Mouse (Mus musculus) left cerebral cortex, adult 11 months (tissue): ENCODE results near the gene Atrnl1.

Source experiments
- DNase-seq: peaks from one replicate; pipeline ENCODE4 v3.0.0; 2022; ENCODE audit warnings: low spot score

Atrnl1 gene

DNA sequence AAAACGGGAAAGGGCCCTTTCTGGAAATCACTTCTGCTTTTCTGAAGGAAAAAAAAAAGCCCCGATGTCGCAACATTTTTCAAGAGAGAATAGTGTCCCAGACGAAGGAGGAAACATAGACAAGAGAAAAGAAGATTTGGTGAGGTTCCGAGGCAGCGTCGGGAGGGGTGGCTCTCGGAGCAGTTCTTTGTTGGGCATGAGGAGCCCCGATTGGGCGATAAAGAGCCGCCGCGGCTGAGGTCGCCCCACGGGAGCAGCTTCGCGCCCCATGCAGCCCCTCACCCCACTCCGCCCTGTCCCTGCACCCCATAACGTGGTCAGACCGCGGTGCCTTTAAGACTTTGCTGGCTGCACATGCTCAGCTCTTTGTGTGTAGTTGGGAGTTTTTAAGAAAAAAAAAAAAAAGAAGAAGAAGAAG is 767 bp upstream of the Atrnl1 start:
- DNase-seq = no peak

- DNase-seq = no peak
These were observed 701 bp downstream of the Atrnl1 start for GRCm38 (mm10) chr19:57611291-57612178.

- DNase-seq = no peak
These were observed 1.3 kb downstream of the Atrnl1 start for GRCm38 (mm10) chr19:57612179-57612472.

- DNase-seq = no peak
These were observed 5.3 kb downstream of the Atrnl1 start for GRCm38 (mm10) chr19:57615972-57616621.

- DNase-seq = no peak
These were observed 8.3 kb downstream of the Atrnl1 start for GRCm38 (mm10) chr19:57619088-57619487.

- DNase-seq = no peak
These were observed 11.0 kb downstream of the Atrnl1 start for GRCm38 (mm10) chr19:57621814-57622213.

- DNase-seq = no peak
These were observed 14.9 kb downstream of the Atrnl1 start for GRCm38 (mm10) chr19:57625738-57626137.

DNA sequence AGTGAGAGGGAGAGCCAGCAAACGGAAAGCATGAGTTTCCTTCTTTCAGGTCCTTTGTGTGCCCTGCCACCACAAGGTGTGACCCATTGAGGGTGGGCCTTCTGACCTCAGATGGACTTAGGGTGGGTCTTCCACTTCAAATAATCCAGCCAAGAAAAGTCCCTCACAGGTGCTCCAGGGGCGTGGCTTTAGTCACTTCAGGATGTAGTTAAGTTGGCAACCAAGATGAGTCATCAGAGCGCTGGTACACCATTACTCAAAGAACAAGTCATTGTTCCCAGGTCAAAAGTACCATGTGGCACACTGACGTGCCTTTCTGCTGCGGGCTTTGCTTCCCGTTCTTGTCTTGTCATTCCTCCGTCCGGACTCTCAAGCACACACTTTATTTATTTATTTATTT is 16.4 kb downstream of the Atrnl1 start:
- no peak for DNase-seq

DNA sequence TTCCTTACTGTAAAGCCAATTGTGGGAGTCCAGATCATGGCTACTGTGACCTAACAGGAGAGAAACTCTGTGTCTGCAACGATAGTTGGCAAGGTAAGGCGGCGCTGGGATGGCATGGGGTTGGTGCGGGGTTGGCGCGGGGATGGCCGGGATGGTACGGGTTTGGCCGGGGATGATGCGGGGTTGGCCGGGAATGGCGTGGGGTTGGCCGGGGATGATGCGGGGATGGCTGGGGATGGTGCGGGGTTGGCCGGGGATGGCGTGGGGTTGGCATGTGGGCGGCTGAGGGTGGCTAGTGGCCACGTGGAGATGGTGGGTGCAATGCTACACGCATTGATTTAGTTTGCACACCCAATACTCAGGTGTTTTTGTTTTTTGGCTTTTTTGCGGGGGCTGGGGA is 31.7 kb downstream of the Atrnl1 start:
- DNase-seq = no peak

- DNase-seq = no peak
These were observed 32.1 kb downstream of the Atrnl1 start for GRCm38 (mm10) chr19:57642980-57643379.

DNA sequence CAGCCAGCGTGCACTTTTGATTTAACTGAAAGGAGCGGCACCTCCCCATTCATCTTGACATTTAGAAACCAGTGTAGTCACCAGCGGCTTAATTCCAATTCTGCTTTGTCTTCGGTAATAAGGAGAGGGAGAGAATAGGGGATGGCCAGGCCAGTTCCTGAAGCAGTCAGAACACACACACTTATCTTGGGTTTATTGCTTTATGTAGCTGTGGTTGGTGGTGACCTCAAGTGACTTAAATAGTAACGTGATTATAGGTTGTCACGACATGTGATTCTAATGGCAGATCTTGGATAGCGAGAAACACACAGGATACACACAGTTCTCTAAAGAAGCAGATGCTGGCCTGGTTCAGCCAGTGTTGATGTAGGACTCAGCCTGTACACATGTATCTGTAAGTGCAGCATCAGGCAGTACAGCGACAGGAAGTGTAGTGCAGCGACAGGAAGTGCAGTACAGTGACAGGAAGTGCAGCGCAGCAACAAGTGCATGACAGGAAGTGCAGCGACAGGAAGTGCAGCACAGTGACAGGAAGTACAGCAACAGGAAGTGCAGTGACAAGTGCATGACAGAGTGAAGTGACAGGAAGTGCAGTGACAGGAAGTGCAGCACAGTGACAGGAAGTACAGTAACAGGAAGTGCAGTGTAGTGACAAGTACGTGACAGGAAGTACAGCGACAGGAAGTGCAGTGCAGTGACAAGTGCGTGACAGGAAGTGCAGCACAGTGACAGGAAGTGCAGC is 37.5 kb downstream of the Atrnl1 start:
- no peak for DNase-seq

GRCm38 (mm10) chr19:57648944-57649271 is 38.1 kb downstream of the Atrnl1 start:
- DNase-seq = no peak

DNA sequence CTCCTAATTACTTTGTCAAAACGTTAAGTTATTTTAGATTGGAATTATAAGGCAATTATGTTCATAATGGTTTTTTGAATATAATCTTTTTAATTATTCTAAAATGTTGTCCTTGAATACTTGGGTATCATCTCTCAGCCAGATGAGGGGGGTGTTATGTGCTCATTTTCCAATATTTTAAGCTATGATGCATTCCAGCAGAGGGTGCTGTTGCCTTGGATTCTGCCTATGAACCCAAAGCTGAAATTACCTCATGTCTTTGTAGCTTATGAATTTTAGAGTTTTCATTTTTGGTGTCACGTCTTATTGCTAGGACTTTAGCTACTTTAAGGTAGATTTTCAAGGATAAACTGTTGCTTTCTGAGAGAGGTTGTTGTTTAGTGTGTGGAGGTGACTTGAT is 44.2 kb downstream of the Atrnl1 start:
- DNase-seq = peak; percentile 50

DNA sequence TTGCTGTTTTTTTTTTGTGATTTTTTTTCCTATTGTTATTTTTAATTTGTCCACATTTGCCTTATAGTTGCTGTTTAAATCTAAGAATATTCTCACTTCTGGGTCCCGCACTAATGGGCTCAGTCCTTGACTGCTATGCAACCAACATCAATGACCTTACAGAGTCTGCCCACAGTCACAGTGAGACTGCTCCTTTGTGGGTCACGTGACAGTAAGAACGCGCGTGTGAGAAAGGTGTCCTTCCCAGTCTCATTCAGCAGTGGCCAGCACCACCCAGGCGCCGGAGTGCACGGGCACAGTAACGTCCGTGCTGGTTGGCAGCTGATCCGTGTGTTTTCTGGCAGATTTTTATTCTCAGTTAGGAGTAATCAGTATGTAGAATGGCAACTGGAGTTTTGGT is 44.7 kb downstream of the Atrnl1 start:
- DNase-seq = no peak

DNA sequence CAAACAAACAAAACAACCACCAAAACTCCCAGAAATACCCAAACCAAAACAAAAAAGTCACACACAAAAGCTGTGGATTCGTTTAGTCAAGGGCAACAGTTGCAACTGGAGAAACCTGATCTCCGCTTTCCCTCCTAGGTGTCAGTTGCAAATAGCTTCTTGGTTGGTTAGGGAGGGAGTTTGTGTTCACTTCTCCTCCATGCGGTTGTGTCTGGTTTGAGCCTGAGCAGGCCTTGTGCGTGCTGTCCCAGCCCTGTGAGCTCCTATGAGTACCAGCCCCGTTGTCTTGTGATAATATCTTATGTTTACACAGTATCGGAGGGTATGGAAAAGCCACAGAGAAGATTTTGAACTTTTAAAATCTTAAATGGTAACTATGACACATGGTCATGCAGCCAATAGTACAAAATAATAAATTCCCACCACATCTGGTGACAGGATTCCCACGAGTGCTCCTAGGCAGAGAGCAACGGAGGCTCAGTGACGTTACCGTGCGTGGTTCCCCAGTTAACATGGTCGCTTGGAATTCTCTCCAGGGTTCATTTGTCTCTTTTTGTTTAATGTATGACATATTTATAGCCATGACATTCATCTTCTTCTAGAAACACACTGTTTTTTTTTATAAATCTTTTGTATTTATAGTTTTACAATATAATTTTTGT is 46.7 kb downstream of the Atrnl1 start:
- no peak for DNase-seq

DNA sequence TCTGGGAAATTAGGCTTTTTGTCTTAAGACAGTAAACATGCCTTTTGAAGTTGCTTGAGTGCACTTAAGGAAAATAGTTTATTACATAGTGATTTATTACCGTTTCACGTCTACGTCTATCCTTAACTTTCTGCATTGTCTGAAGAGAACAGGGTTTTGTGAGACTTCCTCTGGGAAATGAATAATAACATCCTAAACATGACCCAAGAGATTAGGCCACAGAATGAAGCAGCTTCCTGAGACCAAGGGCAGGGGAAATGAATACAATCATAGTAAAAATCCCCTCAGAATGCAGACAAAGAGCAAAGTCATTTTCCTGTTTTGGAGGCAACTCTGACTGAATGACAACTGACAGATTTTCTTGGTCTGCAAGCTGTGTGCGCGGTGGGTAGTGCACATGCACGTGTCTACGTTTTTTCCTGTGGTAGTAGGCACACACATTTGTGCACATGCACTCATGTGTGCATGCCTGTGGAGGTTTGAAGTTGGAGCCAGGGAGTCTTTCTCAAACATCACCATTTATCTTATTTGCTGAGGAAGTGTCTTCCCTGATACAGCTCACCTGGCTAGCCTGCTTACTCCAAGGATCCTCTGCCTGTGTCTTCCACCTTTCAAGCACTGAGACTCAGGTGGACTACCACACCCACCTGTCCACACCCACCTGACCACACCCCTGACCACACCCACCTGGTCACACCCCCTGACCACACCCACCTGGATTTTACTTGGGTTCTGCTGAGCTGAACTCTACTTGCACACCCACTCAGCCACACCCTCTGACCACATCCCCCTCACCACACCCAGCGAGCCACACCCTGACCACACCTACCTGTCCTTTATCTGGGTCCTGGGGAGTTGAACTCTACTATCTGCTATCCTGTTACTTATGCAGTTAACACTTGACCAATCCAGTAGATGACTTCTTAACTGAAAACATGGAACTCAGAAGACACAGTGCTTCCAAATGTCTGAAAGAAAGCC is 47.6 kb downstream of the Atrnl1 start:
- DNase-seq = no peak

- no peak for DNase-seq
These were observed 56.2 kb downstream of the Atrnl1 start for GRCm38 (mm10) chr19:57667011-57667410.

GRCm38 (mm10) chr19:57667946-57668345 is 57.1 kb downstream of the Atrnl1 start:
- no peak for DNase-seq

DNA sequence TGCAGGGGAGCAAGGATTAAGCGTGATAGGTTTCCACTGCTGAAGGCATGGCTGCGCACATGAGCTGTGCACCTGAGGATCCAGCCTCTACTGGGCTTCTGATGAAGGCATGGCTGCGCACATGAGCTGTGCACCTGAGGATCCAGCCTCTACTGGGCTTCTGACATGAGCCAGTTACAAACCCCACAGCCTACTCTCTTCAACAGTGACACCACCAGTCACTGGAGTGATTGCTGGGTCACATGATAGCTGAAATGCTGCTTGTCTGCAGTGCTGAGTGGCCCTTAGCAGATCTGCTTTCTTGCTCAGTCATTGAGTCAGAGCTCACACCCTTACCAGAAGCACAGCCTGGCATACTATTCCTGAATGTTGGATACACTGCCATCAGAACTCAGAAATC is 68.6 kb downstream of the Atrnl1 start:
- DNase-seq = no peak

DNA sequence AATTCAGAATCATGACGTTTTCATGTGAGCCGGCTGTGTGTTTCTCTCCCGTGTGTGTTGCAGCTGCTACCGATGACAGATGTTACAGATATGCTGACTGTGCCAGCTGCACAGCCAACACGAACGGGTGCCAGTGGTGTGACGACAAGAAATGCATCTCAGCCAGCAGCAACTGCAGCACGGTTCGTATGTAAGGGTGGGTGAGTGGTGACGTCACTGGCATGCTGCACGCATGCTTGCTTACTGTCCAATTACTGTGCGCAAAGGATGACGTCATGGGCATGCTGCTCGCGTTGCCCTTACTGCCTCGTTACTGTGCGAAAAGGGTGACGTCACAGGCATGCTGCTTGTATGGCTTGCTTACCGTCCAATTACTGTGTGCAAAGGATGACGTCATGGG is 75.8 kb downstream of the Atrnl1 start:
- peak; percentile 26 for DNase-seq

- no peak for DNase-seq
These were observed 81.7 kb downstream of the Atrnl1 start for GRCm38 (mm10) chr19:57692566-57692965.
